Mouse (Mus musculus): Measurements from ENCODE around the gene Vax2.

DNA sequence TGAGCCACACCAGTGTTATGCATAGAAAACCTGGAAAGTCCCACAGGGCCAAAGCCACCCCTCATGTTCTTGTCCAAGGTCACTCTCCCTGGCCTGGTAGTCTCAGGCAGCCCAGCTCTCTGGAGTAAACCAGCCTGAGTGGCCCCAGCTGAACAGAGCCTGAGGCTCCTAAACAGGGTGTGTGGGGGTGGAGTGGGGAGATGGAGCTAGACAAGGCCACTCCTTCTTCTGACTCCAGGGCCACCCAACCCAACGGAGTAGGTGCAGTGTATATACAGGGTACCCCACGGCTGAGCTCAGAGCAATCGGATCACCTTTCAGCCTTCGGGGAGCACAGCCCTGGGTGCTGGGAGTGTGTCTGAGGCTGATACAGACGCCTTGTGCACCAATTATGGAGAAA is 33.1 kb downstream of the Vax2 start:
- TF ChIP-seq CTCF (IDR thresholded peaks at IDR 0.05; ENCODE audit: borderline replicate concordance, control insufficient read depth, extremely low read depth, insufficient read depth, low read length, poor library complexity) (no peak), POLR2A (IDR thresholded peaks at IDR 0.05; ENCODE audit: control insufficient read depth, extremely low read depth, insufficient read depth, low read length, poor library complexity) (no peak)

Data from thymus, adult 2 months (tissue).